Mouse (Mus musculus) A20 (cell line): Measurements from ENCODE around the gene Syf2.
A peak's percentile ranks its signal among the peaks of the same experiment; 100 is the strongest.

Experiments used
- DNase-seq: peaks from one replicate; pipeline ENCODE4 v3.0.0-alpha.2; 2011; ENCODE audit warnings: low read depth, low spot score

Gene Syf2

DNA sequence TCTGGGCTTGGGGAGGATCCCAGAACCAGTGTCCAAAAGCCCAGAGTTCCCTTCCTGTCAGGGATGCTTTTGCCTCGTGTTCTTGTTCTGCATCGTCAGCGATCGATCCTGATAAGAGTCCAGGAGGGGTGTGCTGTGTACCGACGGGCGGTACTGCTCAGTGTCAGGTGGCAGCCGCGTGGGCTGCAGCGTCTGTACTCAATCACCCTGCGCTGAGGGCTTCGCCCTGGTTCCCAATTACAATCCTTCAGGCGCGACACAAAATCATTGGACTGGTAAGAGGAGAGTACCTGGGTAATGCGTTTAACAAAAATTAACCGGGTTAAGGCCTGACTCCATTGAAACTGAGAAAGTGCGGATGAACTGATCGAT lies 37.9 kb downstream of the Syf2 start:
- no peak for DNase-seq

DNA sequence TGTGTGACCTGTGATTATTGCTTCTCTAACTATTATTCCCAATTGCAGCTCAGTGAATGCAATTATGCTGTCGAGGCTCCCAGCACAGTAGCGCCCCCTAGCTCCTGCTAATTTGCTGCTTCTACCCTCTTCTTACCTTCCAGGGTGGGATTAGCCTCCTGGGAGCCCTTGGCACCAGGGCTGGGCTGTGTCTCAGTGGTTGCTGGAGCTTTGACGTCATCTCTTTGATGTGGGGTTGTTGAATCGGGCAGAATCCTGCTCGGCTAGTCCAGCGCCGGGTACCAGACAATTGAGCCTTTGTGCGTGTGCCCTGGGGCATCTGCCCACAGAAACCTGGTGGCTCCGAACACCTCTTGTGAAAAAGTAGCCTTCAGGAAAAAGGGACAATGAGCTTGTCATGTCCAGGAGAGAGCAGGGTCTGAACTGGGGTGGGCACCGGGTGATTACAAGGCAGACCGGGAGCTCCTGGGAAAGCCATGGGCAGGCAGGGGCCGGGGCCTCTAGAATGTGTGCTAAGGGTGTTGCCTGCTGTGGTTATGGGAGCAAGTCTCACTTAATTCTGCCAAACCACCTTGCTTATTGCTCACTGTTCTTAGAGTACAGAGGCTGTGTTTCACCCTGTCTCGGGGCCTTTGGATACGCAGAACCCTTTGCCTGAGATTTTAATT lies 44.7 kb downstream of the Syf2 start:
- peak; percentile 31 for DNase-seq

DNA sequence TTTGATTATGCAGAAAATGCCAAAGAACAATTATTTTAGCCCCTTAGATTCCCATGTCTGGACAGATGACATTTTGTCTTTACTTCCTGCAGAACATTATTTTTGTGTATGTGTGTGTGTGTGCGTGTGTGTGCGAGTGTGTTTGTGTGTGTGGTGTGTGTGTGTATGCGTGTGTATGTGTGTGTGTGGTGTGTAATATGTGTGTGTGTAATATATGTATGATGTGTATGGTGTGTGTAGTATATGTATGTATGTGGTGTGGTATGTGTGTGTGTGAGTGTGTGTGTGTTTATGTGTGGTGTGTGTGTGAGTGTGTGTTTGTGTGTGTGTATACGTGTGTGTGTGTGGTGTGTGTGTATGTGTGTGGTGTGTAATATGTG lies 45.2 kb downstream of the Syf2 start:
- DNase-seq: no peak

DNA sequence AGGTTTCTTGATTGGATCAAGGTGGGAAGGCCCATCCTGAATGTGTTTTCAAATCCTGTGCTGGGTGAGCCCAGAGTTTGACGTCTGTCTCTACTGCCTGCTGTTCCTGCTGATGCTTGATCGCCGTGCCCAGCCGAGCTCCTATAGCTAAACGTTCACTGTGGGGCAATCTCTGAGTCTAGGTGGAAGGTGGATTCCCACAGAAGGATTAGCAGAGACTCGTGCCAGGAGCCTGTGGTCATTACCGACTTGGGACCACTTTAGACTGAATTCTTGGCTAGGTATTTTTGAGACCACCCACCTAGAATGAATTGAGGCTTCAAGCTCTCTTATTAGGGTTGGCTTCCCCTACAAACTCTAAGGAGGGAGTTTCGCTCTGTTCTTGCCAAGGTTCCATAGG lies 48.2 kb downstream of the Syf2 start:
- no peak for DNase-seq

DNA sequence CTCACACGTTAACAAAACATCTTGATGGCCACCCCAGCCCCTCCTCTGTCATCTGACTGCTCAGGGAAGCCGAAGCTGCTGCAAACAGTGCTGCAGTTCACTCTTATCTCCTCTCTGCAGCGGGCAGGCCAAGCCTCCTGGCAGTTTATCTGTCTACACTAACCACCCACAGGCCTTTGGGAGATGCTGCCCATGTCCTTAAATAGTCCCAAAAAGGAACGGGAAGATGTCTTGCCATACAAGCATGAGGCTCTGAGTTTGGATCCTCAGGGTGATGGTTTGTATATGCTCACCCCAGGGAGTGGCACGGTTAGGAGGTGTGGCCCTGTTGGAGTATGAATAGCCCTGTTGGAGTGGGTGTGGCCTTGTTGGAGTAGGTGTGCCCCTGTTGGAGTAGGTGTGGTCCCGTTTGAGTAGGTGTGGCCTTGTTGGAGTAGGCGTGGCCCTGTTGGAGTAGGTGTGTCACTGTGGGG lies 51.3 kb downstream of the Syf2 start:
- peak; percentile 22 for DNase-seq

DNA sequence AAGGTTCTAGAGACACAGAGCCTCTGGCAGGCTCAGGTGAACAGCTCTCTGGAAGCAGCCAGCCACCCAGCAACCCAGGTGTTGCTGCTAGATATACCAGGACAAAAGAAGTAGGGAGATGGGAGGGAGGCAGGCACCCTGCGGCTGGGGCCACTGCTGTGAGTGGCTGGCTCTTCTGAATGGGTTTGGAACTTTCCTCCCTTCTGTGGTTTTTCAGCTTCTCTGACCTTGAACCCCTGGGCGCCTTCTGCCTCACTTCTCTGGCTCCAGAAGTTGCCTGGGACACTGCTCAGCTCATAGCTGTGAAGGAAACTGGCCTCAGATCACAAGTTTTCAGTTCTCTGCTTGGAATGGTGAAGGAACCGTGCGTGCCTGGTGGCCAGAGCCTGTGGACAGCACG lies 52.4 kb downstream of the Syf2 start:
- DNase-seq: no peak

DNA sequence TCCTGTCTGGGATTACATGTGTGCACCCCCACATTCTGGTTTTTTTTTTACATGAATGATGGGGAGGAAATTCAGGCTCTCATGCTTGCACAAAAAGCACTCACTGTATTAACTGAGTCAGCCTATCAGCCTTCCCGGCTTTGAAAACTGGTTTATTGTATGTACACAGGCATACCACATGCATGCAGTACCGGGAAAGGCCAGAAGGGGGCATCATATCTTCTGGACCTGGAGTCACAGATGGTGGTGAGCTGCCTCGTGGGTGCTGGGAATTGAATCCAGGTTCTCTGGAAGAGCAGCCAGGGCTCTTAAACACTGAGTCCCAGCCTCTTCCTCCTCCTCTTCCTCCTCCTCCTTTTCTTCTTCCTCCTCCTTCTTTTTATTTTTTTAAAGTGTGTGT lies 53.9 kb downstream of the Syf2 start:
- DNase-seq: peak; percentile 43

DNA sequence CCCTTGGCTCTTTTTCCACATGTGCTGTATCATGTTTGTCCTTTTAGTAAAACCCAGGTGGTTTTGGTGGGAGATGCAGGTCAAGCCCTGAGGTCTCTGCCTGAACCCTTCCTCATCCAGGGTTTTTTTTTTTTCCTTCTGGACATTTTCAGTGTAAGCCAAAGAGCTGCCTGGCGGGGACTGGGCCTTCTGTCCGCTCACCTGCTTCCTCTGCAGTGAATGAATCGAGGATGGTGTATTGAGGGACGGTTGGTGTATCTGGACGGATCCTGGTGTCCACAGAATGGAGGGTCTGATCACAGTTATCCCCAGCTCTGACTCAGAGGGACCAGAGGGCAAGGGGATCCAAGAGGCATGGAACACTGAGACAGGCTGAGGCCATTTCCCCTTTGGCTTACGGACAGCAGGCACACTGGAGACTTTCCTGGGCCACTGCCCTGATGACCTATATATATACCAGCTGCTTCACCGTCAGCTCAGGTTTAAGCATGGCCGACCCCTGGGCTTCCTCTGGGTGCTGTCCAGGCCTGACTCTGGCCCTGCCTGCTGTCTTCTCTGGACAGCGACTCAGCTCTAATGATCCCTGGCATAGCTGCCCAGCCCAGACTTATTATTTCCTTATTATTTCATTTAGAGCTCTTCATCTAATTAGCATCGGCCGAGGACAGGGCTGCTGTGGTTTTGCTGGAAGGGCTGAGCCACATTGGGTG lies 55.1 kb downstream of the Syf2 start:
- DNase-seq: no peak

DNA sequence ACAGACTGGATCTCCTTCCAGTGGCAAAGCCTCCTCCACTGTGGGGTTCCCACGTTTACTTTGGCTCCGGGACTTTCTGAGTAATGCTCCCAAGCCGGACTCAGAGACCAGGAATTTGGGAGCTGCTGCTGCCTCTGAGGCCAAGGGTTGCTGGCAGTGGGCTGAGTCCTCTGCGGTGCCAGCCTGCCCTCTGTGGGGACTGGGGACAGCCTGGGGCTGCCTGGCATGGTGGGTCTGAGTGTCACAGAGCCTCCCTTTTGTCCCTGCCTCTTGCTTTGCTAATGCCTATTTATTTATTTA lies 55.6 kb downstream of the Syf2 start:
- DNase-seq: no peak

DNA sequence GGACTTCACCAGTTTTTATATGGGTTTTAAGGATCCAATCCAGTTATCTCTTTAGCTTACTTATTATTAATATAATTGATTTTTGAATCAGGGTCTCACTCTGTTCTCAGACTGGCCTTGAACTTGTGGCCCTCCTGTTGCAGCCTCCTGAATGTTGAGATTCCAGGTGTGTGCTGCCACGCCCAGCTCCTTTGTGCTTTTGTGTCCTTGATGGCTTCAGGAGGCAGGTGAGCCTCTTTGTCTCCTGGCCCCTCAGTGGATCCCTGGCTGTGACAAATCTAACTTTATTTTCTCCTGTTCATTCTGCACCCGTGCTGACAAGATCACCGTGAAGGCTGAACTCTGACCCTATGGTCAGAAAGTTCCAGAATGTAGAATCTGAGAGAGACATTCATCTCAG lies 56.3 kb downstream of the Syf2 start:
- no peak for DNase-seq
